Mouse (Mus musculus) MEL (cell line): Measurements from ENCODE around the gene Atpif1. TPM values are rescaled to one million over a fixed set of nuclear protein-coding genes. Genes with fewer than 3 reads are reported as not detected.

Source experiments
- DNase-seq: peaks from one replicate; pipeline ENCODE4 v3.0.0; 2011; ENCODE audit warnings: low read depth, low spot score
- H3K27ac ChIP-seq: 2 replicates; pipeline ENCODE4 v1.5.1; 2012; ENCODE audit warnings: low read depth, mild to moderate bottlenecking, control low read depth, low read length, moderate library complexity; ENCODE audit not compliant: control insufficient read depth
- H3K27me3 ChIP-seq, 2 experiments: fragments of 150-350 bp in 1 of 2; sonication (generic) in 1 of 2; 2 replicates each; pipeline ENCODE4 v1.6.1; 2012; ENCODE audit warnings: low read length in 2 of 2, mild to moderate bottlenecking in 2 of 2, improper control_type of control experiment in 1 of 2, moderate library complexity in 1 of 2; ENCODE audit not compliant: insufficient read depth in 2 of 2, control insufficient read depth in 1 of 2
- H3K36me3 ChIP-seq, 2 experiments: 2 replicates each; pipeline ENCODE4 v1.6.1; 2012 to 2014; ENCODE audit warnings: low read length in 2 of 2, improper control_type of control experiment in 1 of 2, inconsistent platforms in 1 of 2, mild to moderate bottlenecking in 1 of 2; ENCODE audit not compliant: insufficient read depth in 2 of 2, control insufficient read depth in 1 of 2
- H3K4me1 ChIP-seq, 2 experiments: fragments of 150-350 bp in 1 of 2; sonication (generic) in 1 of 2; 2 replicates each; pipeline ENCODE4 v1.6.1; 2012; ENCODE audit warnings: low read length in 2 of 2, improper control_type of control experiment in 1 of 2, mild to moderate bottlenecking in 1 of 2; ENCODE audit not compliant: insufficient read depth in 2 of 2, control insufficient read depth in 1 of 2
- H3K4me3 ChIP-seq, 2 experiments: fragments of 150-350 bp in 1 of 2; sonication (generic) in 1 of 2; 2 replicates each; pipeline ENCODE4 v1.5.1; 2012; ENCODE audit warnings: low read depth in 2 of 2, low read length in 2 of 2, mild to moderate bottlenecking in 2 of 2, moderate library complexity in 2 of 2, control low read depth in 1 of 2, improper control_type of control experiment in 1 of 2; ENCODE audit not compliant: control insufficient read depth in 1 of 2, insufficient read depth in 1 of 2
- H3K79me2 ChIP-seq: 2 replicates; pipeline ENCODE4 v1.6.1; 2012; ENCODE audit warnings: mild to moderate bottlenecking, low read length, moderate library complexity; ENCODE audit not compliant: control insufficient read depth, poor library complexity, insufficient read depth
- H3K9ac ChIP-seq: 2 replicates; pipeline ENCODE4 v1.6.1; 2012; ENCODE audit warnings: low read depth, mild to moderate bottlenecking, control low read depth, low read length, moderate library complexity; ENCODE audit not compliant: control insufficient read depth, poor library complexity, severe bottlenecking
- H3K9me3 ChIP-seq: fragments of 150-350 bp; sonication (generic); replicated peaks from 2 replicates; pipeline ENCODE4 v1.6.1; 2012; ENCODE audit warnings: mild to moderate bottlenecking, low read length, improper control_type of control experiment, moderate library complexity; ENCODE audit not compliant: insufficient read depth
- BHLHE40 ChIP-seq: IDR thresholded peaks from 2 replicates; pipeline ENCODE4 v1.6.1; 2012; ENCODE audit warnings: low read depth, mild to moderate bottlenecking, inconsistent platforms, low read length, improper control_type of control experiment, borderline replicate concordance
- CHD1 ChIP-seq: IDR thresholded peaks from 2 replicates; pipeline ENCODE4 v1.6.1; 2012; ENCODE audit warnings: low read depth, mild to moderate bottlenecking, inconsistent platforms, low read length, improper control_type of control experiment
- CTCF ChIP-seq, 3 experiments: IDR thresholded peaks in 2 of 3; conservative IDR thresholded peaks in 1 of 3; 2 replicates each; pipeline ENCODE4 v1.5.1; 2011 to 2012; ENCODE audit warnings: low read length in 3 of 3, low read depth in 2 of 3, mild to moderate bottlenecking in 2 of 3, improper control_type of control experiment in 1 of 3, inconsistent platforms in 1 of 3, mixed read lengths in 1 of 3, moderate library complexity in 1 of 3; ENCODE audit not compliant: control insufficient read depth in 1 of 3, insufficient read depth in 1 of 3, poor library complexity in 1 of 3, severe bottlenecking in 1 of 3
- E2F4 ChIP-seq: IDR thresholded peaks from 2 replicates; pipeline ENCODE4 v1.6.1; 2011; ENCODE audit warnings: low read depth, low read length, improper control_type of control experiment, borderline replicate concordance
- ELF1 ChIP-seq: IDR thresholded peaks from 2 replicates; pipeline ENCODE4 v1.6.1; 2014; ENCODE audit warnings: low read depth, mild to moderate bottlenecking, inconsistent platforms, low read length, improper control_type of control experiment, moderate library complexity
- EP300 ChIP-seq, 2 experiments: IDR thresholded peaks; 2 replicates each; pipeline ENCODE4 v1.6.1; 2011; ENCODE audit warnings: improper control_type of control experiment in 2 of 2, low read length in 2 of 2, low read depth in 1 of 2, mild to moderate bottlenecking in 1 of 2
- HCFC1 ChIP-seq: IDR thresholded peaks from 2 replicates; pipeline ENCODE4 v1.6.1; 2012; ENCODE audit warnings: low read depth, mild to moderate bottlenecking, inconsistent platforms, low read length, improper control_type of control experiment, moderate library complexity
- KAT2A ChIP-seq: conservative IDR thresholded peaks from 2 replicates; pipeline ENCODE4 v1.6.1; 2012; ENCODE audit warnings: low read depth, low read length, improper control_type of control experiment, inconsistent platforms
- MAFK ChIP-seq: IDR thresholded peaks from 2 replicates; pipeline ENCODE4 v1.6.1; 2011; ENCODE audit warnings: low read depth, mild to moderate bottlenecking, low read length, improper control_type of control experiment, borderline replicate concordance
- MAX ChIP-seq: IDR thresholded peaks from 2 replicates; pipeline ENCODE4 v1.6.1; 2011; ENCODE audit warnings: low read length, improper control_type of control experiment
- MXI1 ChIP-seq: IDR thresholded peaks from 2 replicates; pipeline ENCODE4 v1.6.1; 2011; ENCODE audit warnings: mild to moderate bottlenecking, low read depth, low read length, improper control_type of control experiment
- MYB ChIP-seq: IDR thresholded peaks from 2 replicates; pipeline ENCODE4 v1.6.1; 2011; ENCODE audit warnings: mild to moderate bottlenecking, low read depth, low read length, improper control_type of control experiment
- POLR2A ChIP-seq, 2 experiments: IDR thresholded peaks; 2 replicates each; pipeline ENCODE4 v1.6.1; 2011 to 2012; ENCODE audit warnings: low read length in 2 of 2, mild to moderate bottlenecking in 2 of 2, control low read depth in 1 of 2, improper control_type of control experiment in 1 of 2, low read depth in 1 of 2, moderate library complexity in 1 of 2; ENCODE audit not compliant: control insufficient read depth in 1 of 2, insufficient read depth in 1 of 2, poor library complexity in 1 of 2
- RAD21 ChIP-seq: IDR thresholded peaks from 2 replicates; pipeline ENCODE4 v1.6.1; 2011; ENCODE audit warnings: mild to moderate bottlenecking, low read depth, low read length, improper control_type of control experiment
- RCOR1 ChIP-seq: IDR thresholded peaks from 2 replicates; pipeline ENCODE4 v1.6.1; 2012; ENCODE audit warnings: low read depth, mild to moderate bottlenecking, inconsistent platforms, low read length, improper control_type of control experiment
- SIN3A ChIP-seq: IDR thresholded peaks from 2 replicates; pipeline ENCODE4 v1.6.1; 2012; ENCODE audit warnings: low read length, improper control_type of control experiment, inconsistent platforms
- SMC3 ChIP-seq: IDR thresholded peaks from 2 replicates; pipeline ENCODE4 v1.6.1; 2011; ENCODE audit warnings: low read depth, low read length, improper control_type of control experiment
- TCF12 ChIP-seq: IDR thresholded peaks from 2 replicates; pipeline ENCODE4 v1.6.1; 2014; ENCODE audit warnings: low read depth, mild to moderate bottlenecking, inconsistent platforms, low read length, improper control_type of control experiment, moderate library complexity
- ZC3H11A ChIP-seq: IDR thresholded peaks from 2 replicates; pipeline ENCODE4 v1.6.1; 2012; ENCODE audit warnings: low read depth, mild to moderate bottlenecking, inconsistent platforms, low read length, improper control_type of control experiment
- ZKSCAN1 ChIP-seq: IDR thresholded peaks from 2 replicates; pipeline ENCODE4 v1.6.1; 2012; ENCODE audit warnings: low read depth, mild to moderate bottlenecking, inconsistent platforms, low read length, improper control_type of control experiment, moderate library complexity
- ZNF384 ChIP-seq: IDR thresholded peaks from 2 replicates; pipeline ENCODE4 v1.6.1; 2012; ENCODE audit warnings: low read depth, mild to moderate bottlenecking, inconsistent platforms, low read length, improper control_type of control experiment
- polyA plus RNA-seq, 2 experiments: library from polyadenylated mRNA; stranded (reverse) in 1 of 2; unstranded in 1 of 2; fragments of >175 nt in 1 of 2; fragments of >200 nt in 1 of 2; gene quantifications; 2 replicates each; pipeline versions ENCODE4 v1.2.1 to v1.2.4; 2012; ENCODE audit warnings: low replicate concordance in 2 of 2, low read depth in 1 of 2; ENCODE audit not compliant: insufficient read length in 2 of 2, insufficient read depth in 1 of 2, missing spikeins in 1 of 2
- total RNA-seq: library from RNA; depleted of rRNA; stranded (reverse); fragments of 300-350 nt; gene quantifications from 2 replicates; pipeline ENCODE4 v1.2.3, GENCODE M21; 2012

Atpif1 gene
- total and polyA plus RNA-seq, 3 experiments: 566 to 730 TPM; not detected in 1

GRCm38 (mm10) chr4:132514555-132515135 is 18.8 kb downstream of the Atpif1 start:
- Histone ChIP-seq H3K4me3 (peak overlapping the region; percentile 55 to 68), H3K4me1 (peaks cover 15 to 19% of the 10 kb centered on the region in 2 experiments), H3K9ac (peak overlapping the region; percentile 95), H3K27me3 (no peaks in the 10 kb centered on the region), H3K36me3 (peaks cover 0 to 28% of the 10 kb centered on the region in 2 experiments; a peak in 2 of 4 replicates), H3K9me3 (no peaks in the 10 kb centered on the region), H3K79me2 (peaks cover 13% of the 10 kb centered on the region), H3K27ac (peak overlapping the region; percentile 92)
- TF ChIP-seq KAT2A: 0 out of 2 replicates have a peak, but pooled peaks have one; percentile 29
- 0 out of 4 replicates have a peak, but pooled peaks of 1 of the 2 experiments have one; percentile 1 for TF ChIP-seq POLR2A (IDR thresholded peaks at IDR 0.05; ENCODE audit: control insufficient read depth in 1 of 2, insufficient read depth in 1 of 2, low read depth in 1 of 2, low read length in 2 of 2, poor library complexity in 1 of 2)
- TF ChIP-seq MAFK: no peak
- no peak for TF ChIP-seq EP300 (IDR thresholded peaks at IDR 0.05; ENCODE audit: low read depth in 1 of 2, low read length in 2 of 2)
- peak; percentile 77 for TF ChIP-seq ZC3H11A
- peak; percentile 97 for TF ChIP-seq CHD1
- TF ChIP-seq ZKSCAN1: no peak
- TF ChIP-seq ZNF384: peak; percentile 58
- no peak for TF ChIP-seq BHLHE40
- TF ChIP-seq RAD21: peak; percentile 98
- 0 out of 2 replicates have a peak, but pooled peaks have one; percentile 50 for TF ChIP-seq RCOR1
- no peak for TF ChIP-seq MYB
- peak; percentile 22 for TF ChIP-seq MAX
- peak; percentile 17; the same call in 1 of the 2 replicates for TF ChIP-seq MXI1
- peak; percentile 86 for TF ChIP-seq SIN3A
- TF ChIP-seq HCFC1: peak; percentile 57
- peak; percentile 78 for TF ChIP-seq SMC3
- TF ChIP-seq TCF12: peak; percentile 30; the same call in 1 of the 2 replicates
- TF ChIP-seq CTCF (IDR thresholded peaks at IDR 0.05 in 2 of 3, conservative IDR thresholded peaks at IDR 0.05 in 1 of 3; ENCODE audit: control insufficient read depth in 1 of 3, insufficient read depth in 1 of 3, low read depth in 2 of 3, low read length in 3 of 3, poor library complexity in 1 of 3, severe bottlenecking in 1 of 3): peak; percentile 70 to 97 (median 95)
- no peak for TF ChIP-seq ELF1
- TF ChIP-seq E2F4: no peak
- DNase-seq: peak; percentile 92
